Mouse (Mus musculus) midbrain, embryonic 15.5 days (tissue): ENCODE results near the gene Fam240b. TPM values are rescaled to one million over a fixed set of nuclear protein-coding genes. Genes with fewer than 3 reads are reported as not detected.

Source experiments
- ATAC-seq: fragments of 200-750 bp; cut with Nextera tagmentation; replicated peaks from 2 replicates; pipeline ENCODE4 v1.8.0; 2017; ENCODE audit warnings: moderate TSS enrichment
- H3K27ac ChIP-seq: fragments of 300-500 bp; sonication (generic); 2 replicates; pipeline ENCODE4 v1.5.1; 2015; ENCODE audit warnings: mild to moderate bottlenecking, inconsistent platforms
- H3K27me3 ChIP-seq: fragments of 300-500 bp; sonication (generic); replicated peaks from 2 replicates; pipeline ENCODE4 v1.6.1; 2015; ENCODE audit warnings: inconsistent platforms
- H3K36me3 ChIP-seq: fragments of 300-500 bp; sonication (generic); replicated peaks from 2 replicates; pipeline ENCODE4 v1.6.1; 2015; ENCODE audit warnings: inconsistent platforms
- H3K4me1 ChIP-seq: fragments of 300-500 bp; sonication (generic); 2 replicates; pipeline ENCODE4 v1.6.1; 2015; ENCODE audit warnings: inconsistent platforms
- H3K4me2 ChIP-seq: fragments of 300-500 bp; sonication (generic); 2 replicates; pipeline ENCODE4 v1.6.1; 2015; ENCODE audit warnings: inconsistent platforms, mild to moderate bottlenecking, moderate library complexity
- H3K4me3 ChIP-seq: fragments of 300-500 bp; sonication (generic); 2 replicates; pipeline ENCODE4 v1.5.1; 2015; ENCODE audit warnings: mild to moderate bottlenecking, inconsistent platforms
- H3K9ac ChIP-seq: fragments of 300-500 bp; sonication (generic); 2 replicates; pipeline ENCODE4 v1.6.1; 2015; ENCODE audit warnings: mild to moderate bottlenecking, inconsistent platforms
- H3K9me3 ChIP-seq: fragments of 300-500 bp; sonication (generic); 2 replicates; pipeline ENCODE4 v1.6.1; 2016; ENCODE audit warnings: inconsistent platforms
- WGBS: fragments of 180-500 bp; shearing (Covaris S2); methylation state at CpG from one replicate; pipeline ENCODE4 v1.1.7; 2015; ENCODE audit warnings: mixed read lengths; 5-methylcytosine and 5-hydroxymethylcytosine counted together
- polyA plus RNA-seq: library from polyadenylated mRNA; unstranded; fragments of >200 nt; fragmentation: Nextera tagmentation; extraction: Ambion mirVana; gene quantifications from 2 replicates; pipeline ENCODE4 v1.2.1, GENCODE M21; 2015

The Fam240b gene
- polyA plus RNA-seq, 1 experiment from 2014 or later, result not detected

- Histone ChIP-seq H3K4me3 (peak within 1 kb of the TSS; percentile 58), H3K9me3 (no peaks in the 10 kb centered on the region), H3K27me3 (no peaks in the 10 kb centered on the region), H3K4me1 (peaks cover 16% of the 10 kb centered on the region), H3K4me2 (peak within 1 kb of the TSS; percentile 78), H3K9ac (peak within 1 kb of the TSS; percentile 54), H3K27ac (peak within 1 kb of the TSS; percentile 86), H3K36me3 (no peaks in the 10 kb centered on the region)
- ATAC-seq, result peak; percentile 99
- WGBS, result under 1% methylated on average over 57 of the region's 57 CpGs
Measured at GRCm38 (mm10) chr13:64432017-64432995, 65.3 kb downstream of the Fam240b start, which contains the start of gene Cdk20. TSS of gene Cdk20 (plus strand) at chr13:64432314.

Other genes with a start within 250 kb of the Fam240b start
- gene Cdc14b, start 222.5 kb downstream of the Fam240b start, polyA plus RNA-seq, result 2.4 and 2.5 TPM in 2 replicates
- gene Aaed1, start 185.1 kb downstream of the Fam240b start, polyA plus RNA-seq, result 12.8 and 15.3 TPM in 2 replicates
- 134 and 138 TPM in 2 replicates for gene Ctsl, start 126.9 kb downstream of the Fam240b start, polyA plus RNA-seq
- gene Cdk20, start 65.5 kb downstream of the Fam240b start, polyA plus RNA-seq, result 29.7 and 29.9 TPM in 2 replicates